In the genomic region with DNA sequence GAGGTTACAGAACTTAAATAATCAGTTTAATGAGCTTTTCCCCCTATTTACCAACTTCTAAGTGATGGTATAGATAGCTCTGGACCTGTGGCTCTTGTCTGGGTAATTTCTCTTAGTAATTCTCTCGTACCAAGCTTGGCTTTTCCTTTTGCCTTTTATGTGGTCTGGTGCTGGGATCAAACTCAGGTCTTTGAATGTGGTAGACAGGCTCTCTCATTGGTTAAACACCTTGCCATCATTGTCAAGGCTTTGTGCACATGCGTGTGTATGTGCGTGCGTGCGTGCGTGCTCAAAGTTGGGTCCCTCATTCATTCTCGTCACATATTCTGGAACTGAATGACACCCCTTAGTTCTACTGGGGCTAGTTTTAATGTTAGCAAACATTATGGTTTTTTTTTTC, we compare ENCODE assay signal across 21 mouse cellular contexts.
"Had no signal": no experiment of that assay in that cellular context is flagged by ENCODE, and none has a peak within 500 bp of the region (broad histone marks: within the 10 kb centered on the region; RNA-seq: fewer than 3 reads in every experiment).

No protein-coding gene starts in this region.

- ATAC-seq: hindbrain, embryonic 16.5 days; hindbrain, postnatal 0 days; inflammation-experienced regulatory T-cells, adult 6 months; intestine, embryonic 15.5 days; intestine, embryonic 16.5 days; intestine, postnatal 0 days had no signal

- DNase-seq: heart, postnatal 10 days; heart, postnatal 14 days; heart, postnatal 36 days; kidney, adult 11 months; kidney, adult 18-20 months; kidney, adult 2 months; kidney, adult 8-10 months; kidney, adult 9 months; kidney, postnatal 10 days; kidney, postnatal 14 days; kidney, postnatal 25 days; kidney, postnatal 36 days; kidney, postnatal 4 days; layer of hippocampus, adult 9-11 months; layer of hippocampus, postnatal 36 days had no signal
